Mouse (Mus musculus) kidney, embryonic 14.5 days (tissue): Measurements from ENCODE around the gene Tulp2. TPM values are rescaled to one million over a fixed set of nuclear protein-coding genes. Genes with fewer than 3 reads are reported as not detected.

Source experiments
- ATAC-seq: fragments of 200-750 bp; cut with Nextera tagmentation; 2 replicates; pipeline ENCODE4 v1.8.0; 2017; ENCODE audit warnings: moderate number of reproducible peaks, mild to moderate bottlenecking, moderate TSS enrichment, moderate library complexity; ENCODE audit not compliant: low FRiP score, low TSS enrichment
- H3K27ac ChIP-seq: fragments of 300-500 bp; sonication (generic); 2 replicates; pipeline ENCODE4 v1.5.1; 2014; ENCODE audit warnings: low read depth, mild to moderate bottlenecking, low read length, moderate library complexity, mixed read lengths
- H3K27me3 ChIP-seq: fragments of 300-500 bp; sonication (generic); 2 replicates; pipeline ENCODE4 v1.6.1; 2014; ENCODE audit warnings: mild to moderate bottlenecking, low read length; ENCODE audit not compliant: control insufficient read depth, insufficient read depth
- H3K36me3 ChIP-seq: fragments of 300-500 bp; sonication (generic); 2 replicates; pipeline ENCODE4 v1.6.1; 2014; ENCODE audit warnings: low read length, mixed read lengths; ENCODE audit not compliant: control insufficient read depth, insufficient read depth
- H3K4me1 ChIP-seq: fragments of 300-500 bp; sonication (generic); 2 replicates; pipeline ENCODE4 v1.6.1; 2014; ENCODE audit warnings: low read length, mixed read lengths; ENCODE audit not compliant: control insufficient read depth, insufficient read depth
- H3K4me2 ChIP-seq: fragments of 300-500 bp; sonication (generic); replicated peaks from 2 replicates; pipeline ENCODE4 v1.6.1; 2014; ENCODE audit warnings: low read depth, mild to moderate bottlenecking, low read length
- H3K4me3 ChIP-seq: fragments of 300-500 bp; sonication (generic); 2 replicates; pipeline ENCODE4 v1.5.1; 2014; ENCODE audit warnings: mild to moderate bottlenecking, low read length
- H3K9ac ChIP-seq: fragments of 300-500 bp; sonication (generic); 2 replicates; pipeline ENCODE4 v1.6.1; 2014; ENCODE audit warnings: low read depth, mild to moderate bottlenecking, low read length, moderate library complexity
- H3K9me3 ChIP-seq: fragments of 300-500 bp; sonication (generic); 2 replicates; pipeline ENCODE4 v1.6.1; 2016; ENCODE audit warnings: low read length; ENCODE audit not compliant: control insufficient read depth
- WGBS: fragments of 180-500 bp; shearing (Covaris S2); extraction: QIAGEN DNeasy Blood & Tissue Kit; methylation state at CpG from one replicate; pipeline ENCODE4 v1.1.7; 2014; 5-methylcytosine and 5-hydroxymethylcytosine counted together
- polyA plus RNA-seq: library from polyadenylated mRNA; unstranded; fragments of >200 nt; fragmentation: Nextera tagmentation; extraction: Ambion mirVana; gene quantifications from 2 replicates; pipeline ENCODE4 v1.2.1, GENCODE M21; 2014

The Tulp2 gene
- polyA plus RNA-seq, 1 experiment from 2014 or later = 0.64 TPM

DNA sequence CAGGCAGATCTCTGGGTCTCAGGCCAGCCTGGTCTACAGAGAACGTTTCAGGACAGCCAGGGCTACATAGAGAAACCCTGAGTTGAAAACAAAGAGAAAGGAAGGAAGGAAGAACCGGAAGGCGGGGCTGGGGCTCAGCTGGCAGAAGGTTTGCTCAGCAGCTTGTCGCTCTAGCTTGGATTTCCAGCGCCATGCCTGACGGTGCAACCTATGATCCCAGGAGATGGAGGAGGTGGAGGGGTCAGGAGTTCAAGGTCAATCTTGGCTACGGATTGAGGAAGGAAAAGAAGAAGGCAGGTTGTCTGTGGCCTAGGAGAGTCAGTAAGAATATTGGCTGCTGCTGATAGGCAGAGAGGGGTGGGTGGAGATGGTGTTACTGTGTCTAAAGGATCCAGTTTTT lies 78.6 kb downstream of the Tulp2 start:
- Histone ChIP-seq H3K4me1 (peaks cover 13% of the 10 kb centered on the region), H3K9me3 (no peaks in the 10 kb centered on the region), H3K4me3 (no peak overlapping the region), H3K27me3 (no peaks in the 10 kb centered on the region), H3K4me2 (no peak overlapping the region), H3K27ac (no peak overlapping the region), H3K36me3 (no peaks in the 10 kb centered on the region), H3K9ac (no peak overlapping the region)
- 76% methylated on average over 7 of the region's 7 CpGs for WGBS
- ATAC-seq = no peak

GRCm38 (mm10) chr7:45560843-45561623 lies 79.4 kb downstream of the Tulp2 start:
- 22% methylated on average over 17 of the region's 17 CpGs for WGBS
- Histone ChIP-seq H3K4me3 (no peak overlapping the region), H3K9ac (peak overlapping the region; percentile 25; the same call in 1 of the 2 replicates), H3K4me2 (peak overlapping the region; percentile 15; the same call in 1 of the 2 replicates), H3K4me1 (peaks cover 12% of the 10 kb centered on the region), H3K9me3 (no peaks in the 10 kb centered on the region), H3K36me3 (no peaks in the 10 kb centered on the region), H3K27me3 (no peaks in the 10 kb centered on the region), H3K27ac (peak overlapping the region; percentile 61; the same call in 1 of the 2 replicates)
- ATAC-seq = peak; percentile 52

- no peak overlapping the region for H3K4me3 ChIP-seq
- no peaks in the 10 kb centered on the region for H3K36me3 ChIP-seq
- 26% methylated on average over 12 of the region's 12 CpGs for WGBS
- peak overlapping the region; percentile 25 for H3K9ac ChIP-seq
- H3K4me1 ChIP-seq = peaks cover 10% of the 10 kb centered on the region
- peak overlapping the region; percentile 15; the same call in 1 of the 2 replicates for H3K4me2 ChIP-seq
- ATAC-seq = peak; percentile 80
- peak overlapping the region; percentile 61; the same call in 1 of the 2 replicates for H3K27ac ChIP-seq
- H3K27me3 ChIP-seq = no peaks in the 10 kb centered on the region
- no peaks in the 10 kb centered on the region for H3K9me3 ChIP-seq
Observed at GRCm38 (mm10) chr7:45561624-45562520, 80.2 kb downstream of the Tulp2 start.

DNA sequence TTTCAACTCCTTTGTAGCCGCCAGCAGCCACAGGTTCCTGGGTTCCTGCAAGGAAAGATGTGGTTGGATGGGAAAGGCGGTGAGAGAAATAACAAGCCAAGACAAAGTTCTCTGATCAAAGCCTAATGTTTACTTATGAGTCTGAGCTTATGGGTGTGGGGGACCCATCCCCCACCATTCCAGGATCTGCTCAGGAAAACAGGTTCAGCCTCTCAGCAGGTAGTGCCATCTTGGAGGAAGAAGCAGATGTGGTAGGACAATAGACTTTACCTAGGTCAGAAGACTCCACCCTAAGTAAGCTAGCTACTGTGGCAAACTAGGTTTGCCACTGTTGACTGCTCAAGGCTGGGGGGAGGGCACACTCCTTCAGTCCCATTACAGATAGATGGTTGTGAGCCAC lies 83.1 kb downstream of the Tulp2 start:
- ATAC-seq = no peak

DNA sequence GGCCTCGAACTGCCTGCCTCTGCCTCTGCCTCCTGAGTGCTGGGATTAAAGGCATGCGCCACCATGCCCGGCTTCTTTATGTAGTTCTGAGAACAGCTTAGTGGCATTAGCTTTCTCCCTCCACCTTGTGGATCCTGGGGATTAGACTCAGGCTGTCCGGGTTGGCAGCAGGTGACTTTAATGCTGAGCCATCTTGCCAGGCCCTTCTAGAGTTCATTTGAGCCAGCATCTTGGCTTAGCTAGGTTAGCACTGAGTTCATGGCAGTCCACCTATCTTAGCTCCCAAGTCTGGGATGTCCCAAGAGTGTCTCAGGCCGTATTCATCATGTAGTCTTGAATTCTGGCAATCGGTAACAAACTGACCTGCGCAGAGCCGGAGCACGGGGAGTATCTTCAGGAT lies 83.8 kb downstream of the Tulp2 start:
- H3K4me3 ChIP-seq = no peak overlapping the region
- H3K36me3 ChIP-seq = no peaks in the 10 kb centered on the region
- H3K9ac ChIP-seq = no peak overlapping the region
- H3K9me3 ChIP-seq = no peaks in the 10 kb centered on the region
- no peak for ATAC-seq
- no peak overlapping the region for H3K27ac ChIP-seq
- no peaks in the 10 kb centered on the region for H3K27me3 ChIP-seq
- 95% methylated on average over 9 of the region's 9 CpGs for WGBS
- peaks cover 18% of the 10 kb centered on the region for H3K4me1 ChIP-seq
- no peak overlapping the region for H3K4me2 ChIP-seq

More for the DNA sequence above, 83.1 kb downstream of the Tulp2 start:
- H3K36me3 ChIP-seq = no peaks in the 10 kb centered on the region
- no peak overlapping the region for H3K4me2 ChIP-seq
- H3K9ac ChIP-seq = no peak overlapping the region
- H3K27me3 ChIP-seq = no peaks in the 10 kb centered on the region
- H3K9me3 ChIP-seq = no peaks in the 10 kb centered on the region
- 79% methylated on average over 2 of the region's 2 CpGs for WGBS
- no peak overlapping the region for H3K4me3 ChIP-seq
- H3K4me1 ChIP-seq = peaks cover 17% of the 10 kb centered on the region
- H3K27ac ChIP-seq = no peak overlapping the region

DNA sequence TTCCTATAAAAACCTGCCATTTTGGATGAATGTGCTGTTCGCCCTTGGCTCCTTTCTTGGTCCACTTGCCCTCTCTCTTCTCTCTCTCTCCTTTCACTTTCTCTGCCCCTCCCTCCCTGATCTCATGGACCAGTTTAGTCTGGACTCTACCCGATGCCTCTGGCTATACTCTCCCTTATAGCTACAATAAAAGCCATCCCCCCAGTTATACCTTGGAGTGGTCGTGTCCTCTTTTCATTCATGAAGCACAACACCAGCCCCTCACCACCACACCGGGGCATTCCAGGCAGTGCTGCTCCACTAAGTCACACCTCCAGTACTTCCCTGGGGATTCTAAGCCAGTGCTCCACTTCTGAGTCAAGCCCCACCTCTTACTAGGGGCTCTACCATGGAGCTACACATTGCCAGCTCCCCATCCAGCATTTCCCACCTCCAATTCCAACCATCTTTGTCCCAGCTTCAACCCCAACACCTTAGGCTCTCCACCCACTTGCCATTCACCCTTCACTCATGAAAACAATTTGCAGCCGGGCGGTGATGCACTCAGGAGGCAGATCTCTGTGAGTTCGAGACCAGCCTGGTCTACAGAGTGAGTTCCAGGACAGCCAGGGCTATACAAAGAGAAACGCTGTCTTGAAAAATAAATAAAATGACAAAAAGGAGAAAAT lies 85.6 kb downstream of the Tulp2 start:
- no peaks in the 10 kb centered on the region for H3K9me3 ChIP-seq
- no peaks in the 10 kb centered on the region for H3K36me3 ChIP-seq
- no peaks in the 10 kb centered on the region for H3K27me3 ChIP-seq
- H3K4me1 ChIP-seq = peaks cover 26% of the 10 kb centered on the region
- ATAC-seq = no peak
- peak overlapping the region; percentile 58; the same call in 1 of the 2 replicates for H3K4me2 ChIP-seq
- 68% methylated on average over 8 of the region's 8 CpGs for WGBS
- no peak overlapping the region for H3K4me3 ChIP-seq
- H3K27ac ChIP-seq = peak overlapping the region; percentile 86
- H3K9ac ChIP-seq = no peak overlapping the region

GRCm38 (mm10) chr7:45567780-45568516 lies 86.3 kb downstream of the Tulp2 start:
- WGBS = under 1% methylated on average over 24 of the region's 24 CpGs
- Histone ChIP-seq H3K4me2 (peak overlapping the region; percentile 58), H3K27ac (peak overlapping the region; percentile 86), H3K27me3 (no peaks in the 10 kb centered on the region), H3K36me3 (no peaks in the 10 kb centered on the region), H3K9me3 (no peaks in the 10 kb centered on the region), H3K4me1 (peaks cover 24% of the 10 kb centered on the region), H3K9ac (peak overlapping the region; percentile 44; the same call in 1 of the 2 replicates), H3K4me3 (peak overlapping the region; percentile 39)
- peak; percentile 97 for ATAC-seq
